Mouse (Mus musculus): ENCODE measurements around the gene Srp9. TPM values are rescaled to one million over a fixed set of nuclear protein-coding genes. Genes with fewer than 3 reads are reported as not detected.

The Srp9 gene
- polyA plus RNA-seq, 1 experiment from 2014 or later, result 165 TPM

GRCm38 (mm10) chr1:182137204-182138125 lies 12.9 kb downstream of the Srp9 start:
- Histone ChIP-seq H3K36me3 (peaks cover 3% of the 10 kb centered on the region), H3K27me3 (ENCODE audit: low read depth, poor library complexity, severe bottlenecking) (peaks cover 8% of the 10 kb centered on the region; the same call in 1 of the 2 replicates), H3K4me3 (no peak overlapping the region), H3K27ac (replicated peaks) (no peak overlapping the region), H3K4me1 (peaks cover 10% of the 10 kb centered on the region), H3K9me3 (replicated peaks) (no peaks in the 10 kb centered on the region)
- WGBS, result 69% methylated on average over 28 of the region's 28 CpGs
- DNase-seq (ENCODE audit: low spot score), result no peak

- 77% methylated on average over 8 of the region's 8 CpGs for WGBS
These were observed 13.6 kb downstream of the Srp9 start for GRCm38 (mm10) chr1:182138172-182138571.

GRCm38 (mm10) chr1:182139937-182140336 lies 15.4 kb downstream of the Srp9 start:
- Histone ChIP-seq H3K27me3 (ENCODE audit: low read depth, poor library complexity, severe bottlenecking) (peaks cover 8% of the 10 kb centered on the region; the same call in 1 of the 2 replicates), H3K36me3 (no peaks in the 10 kb centered on the region), H3K4me1 (peaks cover 10% of the 10 kb centered on the region), H3K9me3 (replicated peaks) (no peaks in the 10 kb centered on the region), H3K27ac (replicated peaks) (no peak overlapping the region), H3K4me3 (peak overlapping the region; percentile 24)
- 36% methylated on average over 9 of the region's 9 CpGs for WGBS
- no peak for DNase-seq (ENCODE audit: low spot score)

More at GRCm38 (mm10) chr1:182138172-182138571, 13.6 kb downstream of the Srp9 start:
- peaks cover 8% of the 10 kb centered on the region; the same call in 1 of the 2 replicates for H3K27me3 ChIP-seq (ENCODE audit: low read depth, poor library complexity, severe bottlenecking)
- no peak for DNase-seq (ENCODE audit: low spot score)
- no peaks in the 10 kb centered on the region for H3K9me3 ChIP-seq (replicated peaks)
- H3K4me3 ChIP-seq, result no peak overlapping the region
- peaks cover 10% of the 10 kb centered on the region for H3K4me1 ChIP-seq
- H3K27ac ChIP-seq (replicated peaks), result no peak overlapping the region
- no peaks in the 10 kb centered on the region for H3K36me3 ChIP-seq

- H3K9me3 ChIP-seq (replicated peaks), result no peaks in the 10 kb centered on the region
- H3K36me3 ChIP-seq, result no peaks in the 10 kb centered on the region
- H3K27me3 ChIP-seq (ENCODE audit: low read depth, poor library complexity, severe bottlenecking), result peaks cover 8% of the 10 kb centered on the region; the same call in 1 of the 2 replicates
- DNase-seq (ENCODE audit: low spot score), result peak; percentile 81
- peak overlapping the region; percentile 24 for H3K4me3 ChIP-seq
- peaks cover 10% of the 10 kb centered on the region for H3K4me1 ChIP-seq
- no peak overlapping the region for H3K27ac ChIP-seq (replicated peaks)
- WGBS, result 5% methylated on average over 6 of the region's 6 CpGs
These were observed 15.8 kb downstream of the Srp9 start for GRCm38 (mm10) chr1:182140370-182140769.

- Histone ChIP-seq H3K4me3 (no peak overlapping the region), H3K27me3 (ENCODE audit: low read depth, poor library complexity, severe bottlenecking) (peaks cover 8% of the 10 kb centered on the region; the same call in 1 of the 2 replicates), H3K36me3 (no peaks in the 10 kb centered on the region), H3K4me1 (peaks cover 7% of the 10 kb centered on the region), H3K9me3 (replicated peaks) (no peaks in the 10 kb centered on the region), H3K27ac (replicated peaks) (no peak overlapping the region)
- 93% methylated on average over 13 of the region's 13 CpGs for WGBS
- no peak for DNase-seq (ENCODE audit: low spot score)
These were observed 18.2 kb downstream of the Srp9 start for GRCm38 (mm10) chr1:182142725-182143124.

GRCm38 (mm10) chr1:182143288-182143687 lies 18.8 kb downstream of the Srp9 start:
- 78% methylated on average over 8 of the region's 8 CpGs for WGBS
- no peaks in the 10 kb centered on the region for H3K9me3 ChIP-seq (replicated peaks)
- DNase-seq (ENCODE audit: low spot score), result no peak
- no peaks in the 10 kb centered on the region for H3K36me3 ChIP-seq
- H3K4me1 ChIP-seq, result peaks cover 7% of the 10 kb centered on the region
- no peak overlapping the region for H3K27ac ChIP-seq (replicated peaks)
- peaks cover 8% of the 10 kb centered on the region; the same call in 1 of the 2 replicates for H3K27me3 ChIP-seq (ENCODE audit: low read depth, poor library complexity, severe bottlenecking)
- no peak overlapping the region for H3K4me3 ChIP-seq

GRCm38 (mm10) chr1:182145546-182145945 lies 21.0 kb downstream of the Srp9 start:
- WGBS, result 76% methylated on average over 5 of the region's 5 CpGs
- DNase-seq (ENCODE audit: low spot score), result no peak
- H3K36me3 ChIP-seq, result no peaks in the 10 kb centered on the region
- no peaks in the 10 kb centered on the region for H3K4me1 ChIP-seq
- no peaks in the 10 kb centered on the region for H3K27me3 ChIP-seq (ENCODE audit: low read depth, poor library complexity, severe bottlenecking)
- no peaks in the 10 kb centered on the region; the same call in 1 of the 2 replicates for H3K9me3 ChIP-seq (replicated peaks)
- H3K27ac ChIP-seq (replicated peaks), result no peak overlapping the region
- no peak overlapping the region for H3K4me3 ChIP-seq

GRCm38 (mm10) chr1:182148864-182149514 lies 24.5 kb downstream of the Srp9 start:
- Histone ChIP-seq H3K9me3 (replicated peaks) (no peaks in the 10 kb centered on the region; the same call in 1 of the 2 replicates), H3K36me3 (no peaks in the 10 kb centered on the region), H3K4me3 (no peak overlapping the region), H3K27me3 (ENCODE audit: low read depth, poor library complexity, severe bottlenecking) (no peaks in the 10 kb centered on the region), H3K27ac (replicated peaks) (no peak overlapping the region), H3K4me1 (no peaks in the 10 kb centered on the region)
- 80% methylated on average over 7 of the region's 7 CpGs for WGBS
- DNase-seq (ENCODE audit: low spot score), result no peak

- 91% methylated on average over 2 of the region's 2 CpGs for WGBS
- H3K27ac ChIP-seq (replicated peaks), result no peak overlapping the region
- H3K27me3 ChIP-seq (ENCODE audit: low read depth, poor library complexity, severe bottlenecking), result no peaks in the 10 kb centered on the region
- DNase-seq (ENCODE audit: low spot score), result no peak
- no peaks in the 10 kb centered on the region for H3K4me1 ChIP-seq
- no peaks in the 10 kb centered on the region for H3K36me3 ChIP-seq
- no peak overlapping the region for H3K4me3 ChIP-seq
- no peaks in the 10 kb centered on the region; the same call in 1 of the 2 replicates for H3K9me3 ChIP-seq (replicated peaks)
These were observed 25.4 kb downstream of the Srp9 start for GRCm38 (mm10) chr1:182149966-182150365.

- Histone ChIP-seq H3K9me3 (replicated peaks) (no peaks in the 10 kb centered on the region), H3K27me3 (ENCODE audit: low read depth, poor library complexity, severe bottlenecking) (no peaks in the 10 kb centered on the region)
- WGBS, result 76% methylated on average over 4 of the region's 4 CpGs
These were observed 33.2 kb downstream of the Srp9 start for GRCm38 (mm10) chr1:182157734-182158133.

GRCm38 (mm10) chr1:182159575-182159974 lies 35.0 kb downstream of the Srp9 start:
- no peak overlapping the region for H3K4me3 ChIP-seq
- H3K27ac ChIP-seq (replicated peaks), result no peak overlapping the region
- no peaks in the 10 kb centered on the region for H3K4me1 ChIP-seq
- 84% methylated on average over 3 of the region's 3 CpGs for WGBS
- no peaks in the 10 kb centered on the region for H3K9me3 ChIP-seq (replicated peaks)
- no peaks in the 10 kb centered on the region for H3K36me3 ChIP-seq
- no peaks in the 10 kb centered on the region for H3K27me3 ChIP-seq (ENCODE audit: low read depth, poor library complexity, severe bottlenecking)
- no peak for DNase-seq (ENCODE audit: low spot score)

More at GRCm38 (mm10) chr1:182157734-182158133, 33.2 kb downstream of the Srp9 start:
- Histone ChIP-seq H3K27ac (replicated peaks) (no peak overlapping the region), H3K36me3 (no peaks in the 10 kb centered on the region), H3K4me1 (no peaks in the 10 kb centered on the region), H3K4me3 (no peak overlapping the region)
- no peak for DNase-seq (ENCODE audit: low spot score)

GRCm38 (mm10) chr1:182162951-182163350 lies 38.4 kb downstream of the Srp9 start:
- 47% methylated on average over 5 of the region's 5 CpGs for WGBS
- no peak for DNase-seq (ENCODE audit: low spot score)
- H3K9me3 ChIP-seq (replicated peaks), result no peaks in the 10 kb centered on the region
- no peaks in the 10 kb centered on the region for H3K4me1 ChIP-seq
- H3K27ac ChIP-seq (replicated peaks), result no peak overlapping the region
- H3K4me3 ChIP-seq, result no peak overlapping the region
- H3K36me3 ChIP-seq, result no peaks in the 10 kb centered on the region
- no peaks in the 10 kb centered on the region for H3K27me3 ChIP-seq (ENCODE audit: low read depth, poor library complexity, severe bottlenecking)

- no peak for DNase-seq (ENCODE audit: low spot score)
- 90% methylated on average over 7 of the region's 7 CpGs for WGBS
- Histone ChIP-seq H3K36me3 (no peaks in the 10 kb centered on the region), H3K27me3 (ENCODE audit: low read depth, poor library complexity, severe bottlenecking) (no peaks in the 10 kb centered on the region), H3K27ac (replicated peaks) (no peak within 1 kb of the TSS), H3K4me1 (no peaks in the 10 kb centered on the region), H3K4me3 (no peak within 1 kb of the TSS), H3K9me3 (replicated peaks) (no peaks in the 10 kb centered on the region)
These were observed 39.8 kb downstream of the Srp9 start, which contains the start of gene Vmn1r1 for GRCm38 (mm10) chr1:182164386-182164785. Vmn1r1 (minus strand) TSS chr1:182164486.

All from midbrain, embryonic 10.5 days (tissue).